Mouse (Mus musculus) mesoderm, embryonic 11.5 days (tissue): Measurements from ENCODE around the gene Bhlhb9.

Experiments used
- DNase-seq: peaks from one replicate; pipeline ENCODE4 v3.0.0-alpha.2; 2012; ENCODE audit warnings: low read depth, low spot score

Gene Bhlhb9

DNA sequence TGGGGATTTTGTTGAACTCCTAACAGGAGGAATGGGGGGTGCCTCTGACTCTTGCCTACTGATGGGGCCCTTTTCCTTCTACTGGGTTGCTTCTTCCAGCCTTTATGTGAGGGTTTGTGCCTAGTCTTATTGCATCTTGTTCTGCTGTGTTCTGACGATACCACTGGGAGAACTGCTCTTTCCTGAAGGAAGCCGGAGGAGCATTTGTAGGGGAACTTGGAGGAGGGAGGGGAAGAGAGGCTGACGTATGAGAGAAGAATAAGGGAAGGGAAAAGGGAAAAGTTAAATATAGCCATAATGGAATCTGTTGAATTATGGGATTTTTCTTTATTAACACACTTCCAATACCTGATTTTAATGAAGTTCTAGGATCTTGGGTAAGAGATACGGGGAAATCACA lies 119.2 kb downstream of the Bhlhb9 start:
- DNase-seq: no peak

DNA sequence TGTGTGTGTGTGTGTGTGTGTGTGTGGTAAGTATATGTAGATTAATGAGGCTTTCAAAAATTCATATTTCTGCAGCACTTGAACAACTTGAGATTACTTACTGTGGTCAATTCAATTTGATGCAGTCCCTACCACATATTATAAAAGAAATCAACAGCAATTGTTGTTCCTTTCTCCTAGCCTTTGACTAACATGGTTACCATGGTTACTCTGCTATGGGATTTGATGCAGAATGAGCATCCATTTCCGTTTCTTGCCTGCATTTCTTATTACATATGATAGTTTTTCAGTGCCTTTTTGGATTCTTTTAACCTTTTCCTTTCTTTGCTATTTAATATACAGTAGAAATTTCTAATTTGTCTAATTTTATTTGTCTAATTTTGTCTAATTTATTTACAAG lies 119.7 kb downstream of the Bhlhb9 start:
- no peak for DNase-seq

DNA sequence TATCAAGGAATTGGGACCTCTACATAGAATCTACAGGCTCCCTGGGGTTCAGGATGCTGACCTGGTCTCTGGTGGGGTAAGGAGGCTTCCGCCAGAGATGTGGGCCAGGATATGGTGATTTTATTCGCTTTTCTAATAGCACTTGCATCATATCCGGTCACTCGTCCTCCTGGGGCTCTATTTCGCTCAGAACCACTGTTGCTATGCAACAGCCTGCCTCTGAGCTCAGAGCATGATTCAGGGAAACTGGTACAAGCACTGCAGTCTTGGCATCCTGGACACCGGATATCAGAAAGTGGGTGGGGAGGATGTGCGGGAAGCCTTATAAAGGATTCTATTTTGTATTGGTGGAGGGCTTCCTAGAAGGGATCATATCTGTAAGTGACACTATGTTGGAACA lies 124.8 kb downstream of the Bhlhb9 start:
- DNase-seq: no peak

DNA sequence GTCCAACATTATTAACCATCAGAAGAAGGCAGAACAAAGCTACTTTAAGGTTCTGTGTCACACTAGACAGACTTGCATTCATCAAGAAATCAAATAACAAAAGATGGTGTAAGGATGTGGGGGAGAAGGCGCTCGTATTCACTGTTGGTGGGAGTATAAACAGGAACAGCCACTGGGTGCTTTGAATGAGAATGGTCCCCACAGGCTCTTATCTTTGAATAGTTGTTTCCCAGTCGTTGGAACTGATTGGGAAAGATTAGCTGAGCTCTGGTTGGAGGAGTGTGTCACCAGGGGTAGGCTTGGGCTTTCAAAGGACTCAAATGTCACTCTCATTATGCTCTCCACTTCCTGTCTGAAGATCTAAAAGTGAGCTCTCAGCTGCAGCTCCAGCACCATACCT lies 128.5 kb downstream of the Bhlhb9 start:
- DNase-seq: no peak

DNA sequence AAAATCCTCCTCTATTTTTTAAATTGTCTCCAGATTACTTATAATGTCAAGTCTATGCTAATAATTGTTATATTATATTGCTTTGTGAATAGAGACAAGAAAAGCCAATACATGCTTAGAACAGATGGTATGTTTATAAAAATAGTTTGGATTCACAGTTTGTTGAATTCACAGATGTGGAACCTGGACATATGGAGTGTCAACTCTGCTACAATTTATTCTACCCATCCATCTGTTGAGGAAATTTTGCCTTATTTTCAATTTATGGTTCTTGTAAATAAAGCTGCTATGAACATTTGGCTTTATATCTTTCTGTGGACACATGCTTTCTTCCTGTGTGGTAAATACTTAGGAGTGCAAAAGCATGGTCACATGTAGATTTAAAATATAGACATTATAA lies 131.2 kb downstream of the Bhlhb9 start:
- DNase-seq: no peak

DNA sequence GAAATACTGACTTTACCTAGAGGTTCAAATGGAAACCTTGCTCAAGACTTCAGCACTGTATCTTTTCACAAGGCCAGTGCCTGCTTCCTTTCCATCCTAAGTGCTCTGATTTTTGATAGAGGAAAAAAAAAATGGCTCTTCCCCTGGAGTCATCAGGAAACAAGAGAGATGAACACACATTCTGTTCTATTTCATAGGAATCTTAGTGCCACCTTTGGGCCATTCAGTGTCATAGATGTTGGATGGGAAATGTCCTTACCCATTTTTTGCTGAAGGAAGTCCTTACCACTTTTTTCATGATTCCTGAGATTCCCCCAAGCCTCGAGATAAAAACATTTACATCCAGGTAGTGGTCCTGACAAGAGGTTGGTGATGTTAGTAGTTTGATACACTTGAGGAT lies 139.1 kb downstream of the Bhlhb9 start:
- no peak for DNase-seq
